Mouse (Mus musculus) heart, embryonic 10.5 days (tissue): ENCODE data around the gene Pcsk1n. TPM values are rescaled to one million over a fixed set of nuclear protein-coding genes. Genes with fewer than 3 reads are reported as not detected.

Experiments
- DNase-seq: peaks from one replicate; pipeline ENCODE4 v3.0.0-alpha.2; 2017; ENCODE audit warnings: low spot score
- H3K27ac ChIP-seq: fragments of 300-500 bp; sonication (generic); 2 replicates; pipeline ENCODE4 v1.5.1; 2016; ENCODE audit warnings: mild to moderate bottlenecking
- H3K27me3 ChIP-seq: fragments of 300-500 bp; sonication (generic); 2 replicates; pipeline ENCODE4 v1.6.1; 2016; ENCODE audit warnings: mild to moderate bottlenecking; ENCODE audit not compliant: poor library complexity, insufficient read depth, severe bottlenecking
- H3K36me3 ChIP-seq: fragments of 300-500 bp; sonication (generic); 2 replicates; pipeline ENCODE4 v1.6.1; 2016; ENCODE audit warnings: mild to moderate bottlenecking, moderate library complexity
- H3K4me1 ChIP-seq: fragments of 300-500 bp; sonication (generic); 2 replicates; pipeline ENCODE4 v1.6.1; 2016; ENCODE audit warnings: mild to moderate bottlenecking
- H3K4me3 ChIP-seq: fragments of 300-500 bp; sonication (generic); 2 replicates; pipeline ENCODE4 v1.5.1; 2016; ENCODE audit warnings: mild to moderate bottlenecking, moderate library complexity
- H3K9me3 ChIP-seq: fragments of 300-500 bp; sonication (generic); 2 replicates; pipeline ENCODE4 v1.6.1; 2016; ENCODE audit warnings: mild to moderate bottlenecking, moderate library complexity
- WGBS: fragments of 180-500 bp; shearing (Covaris S2); methylation state at CpG from one replicate; pipeline ENCODE4 v1.1.7; 2016; 5-methylcytosine and 5-hydroxymethylcytosine counted together
- polyA plus RNA-seq: library from polyadenylated mRNA; unstranded; fragments of >200 nt; fragmentation: Nextera tagmentation; extraction: Ambion mirVana; gene quantifications from 2 replicates; pipeline ENCODE4 v1.2.1, GENCODE M21; 2016

Gene Pcsk1n
- polyA plus RNA-seq, 1 experiment from 2014 or later: 0.60 TPM

- DNase-seq: no peak
- Histone ChIP-seq H3K9me3 (no peaks in the 10 kb centered on the region), H3K27me3 (no peaks in the 10 kb centered on the region), H3K27ac (no peak overlapping the region), H3K4me3 (no peak overlapping the region), H3K4me1 (no peaks in the 10 kb centered on the region), H3K36me3 (no peaks in the 10 kb centered on the region)
- 88% methylated on average over 9 of the region's 9 CpGs for WGBS
Observed at GRCm38 (mm10) chrX:7958868-7959267, 39.2 kb downstream of the Pcsk1n start.

GRCm38 (mm10) chrX:7963829-7964626 lies 44.4 kb downstream of the Pcsk1n start:
- H3K4me3 ChIP-seq: no peak overlapping the region
- H3K27me3 ChIP-seq: no peaks in the 10 kb centered on the region
- H3K9me3 ChIP-seq: no peaks in the 10 kb centered on the region
- H3K4me1 ChIP-seq: no peaks in the 10 kb centered on the region
- DNase-seq: no peak
- H3K27ac ChIP-seq: no peak overlapping the region
- no peaks in the 10 kb centered on the region for H3K36me3 ChIP-seq
- 63% methylated on average over 7 of the region's 7 CpGs for WGBS

- H3K9me3 ChIP-seq: no peaks in the 10 kb centered on the region
- no peaks in the 10 kb centered on the region for H3K36me3 ChIP-seq
- 35% methylated on average over 4 of the region's 4 CpGs for WGBS
- H3K27ac ChIP-seq: no peak overlapping the region; the same call in 1 of the 2 replicates
- peak overlapping the region; percentile 36 for H3K4me3 ChIP-seq
- H3K27me3 ChIP-seq: no peaks in the 10 kb centered on the region
- DNase-seq: no peak
- H3K4me1 ChIP-seq: no peaks in the 10 kb centered on the region
Observed at GRCm38 (mm10) chrX:7966161-7966560, 46.5 kb downstream of the Pcsk1n start.

- H3K9me3 ChIP-seq: no peaks in the 10 kb centered on the region
- 65% methylated on average over 7 of the region's 9 CpGs for WGBS
- H3K4me3 ChIP-seq: no peak overlapping the region
- H3K4me1 ChIP-seq: no peaks in the 10 kb centered on the region
- no peaks in the 10 kb centered on the region for H3K36me3 ChIP-seq
- no peak overlapping the region for H3K27ac ChIP-seq
- DNase-seq: peak; percentile 86
- no peaks in the 10 kb centered on the region for H3K27me3 ChIP-seq
Observed at GRCm38 (mm10) chrX:7967596-7968201, 48.1 kb downstream of the Pcsk1n start.

GRCm38 (mm10) chrX:7968226-7968625 lies 48.6 kb downstream of the Pcsk1n start:
- no peak for DNase-seq
- H3K4me3 ChIP-seq: 0 out of 2 replicates have a peak overlapping the region, but pooled peaks have one; percentile 12
- 50% methylated on average over 8 of the region's 8 CpGs for WGBS

GRCm38 (mm10) chrX:7968899-7969298 lies 49.3 kb downstream of the Pcsk1n start:
- H3K4me3 ChIP-seq: no peak overlapping the region
- H3K27ac ChIP-seq: no peak overlapping the region
- no peaks in the 10 kb centered on the region for H3K36me3 ChIP-seq
- H3K27me3 ChIP-seq: no peaks in the 10 kb centered on the region
- H3K4me1 ChIP-seq: no peaks in the 10 kb centered on the region
- H3K9me3 ChIP-seq: no peaks in the 10 kb centered on the region
- DNase-seq: no peak
- WGBS: 78% methylated on average over 3 of the region's 3 CpGs

More at GRCm38 (mm10) chrX:7968226-7968625, 48.6 kb downstream of the Pcsk1n start:
- no peak overlapping the region for H3K27ac ChIP-seq
- no peaks in the 10 kb centered on the region for H3K4me1 ChIP-seq
- H3K27me3 ChIP-seq: no peaks in the 10 kb centered on the region
- no peaks in the 10 kb centered on the region for H3K9me3 ChIP-seq
- no peaks in the 10 kb centered on the region for H3K36me3 ChIP-seq

- H3K9me3 ChIP-seq: no peaks in the 10 kb centered on the region
- 54% methylated on average over 4 of the region's 4 CpGs for WGBS
- H3K4me3 ChIP-seq: no peak overlapping the region
- no peaks in the 10 kb centered on the region for H3K36me3 ChIP-seq
- no peaks in the 10 kb centered on the region for H3K27me3 ChIP-seq
- peak; percentile 82 for DNase-seq
- no peaks in the 10 kb centered on the region for H3K4me1 ChIP-seq
- no peak overlapping the region for H3K27ac ChIP-seq
Observed at GRCm38 (mm10) chrX:7971292-7971691, 51.7 kb downstream of the Pcsk1n start.

Other genes with a start within 250 kb of the Pcsk1n start
- 147 and 155 TPM in 2 replicates for gene Plp2, start 248.4 kb upstream of the Pcsk1n start, polyA plus RNA-seq
- gene Magix, start 238.6 kb upstream of the Pcsk1n start, polyA plus RNA-seq: 0.05 and 0.06 TPM in 2 replicates
- gene Gpkow, start 222.7 kb upstream of the Pcsk1n start, polyA plus RNA-seq: 38.1 and 38.5 TPM in 2 replicates
- 21.0 and 21.5 TPM in 2 replicates for gene Wdr45, start 205.5 kb upstream of the Pcsk1n start, polyA plus RNA-seq
- gene Gm45208, start 197.6 kb upstream of the Pcsk1n start, polyA plus RNA-seq: 0.39 TPM in 1 of 2 replicates, not detected in the other
- 47.7 and 61.2 TPM in 2 replicates for gene Praf2, start 191.4 kb upstream of the Pcsk1n start, polyA plus RNA-seq
- gene Ccdc120, start 168.9 kb upstream of the Pcsk1n start, polyA plus RNA-seq: 8.6 and 11.7 TPM in 2 replicates
- gene Tfe3, start 157.3 kb upstream of the Pcsk1n start, polyA plus RNA-seq: 22.7 and 23.2 TPM in 2 replicates
- gene Gripap1, start 130.1 kb upstream of the Pcsk1n start, polyA plus RNA-seq: 35.4 and 37.6 TPM in 2 replicates
- gene Kcnd1, start 97.5 kb upstream of the Pcsk1n start, polyA plus RNA-seq: 1.1 and 1.4 TPM in 2 replicates
- 33.0 and 43.8 TPM in 2 replicates for gene Otud5, start 78.5 kb upstream of the Pcsk1n start, polyA plus RNA-seq
- 7.0 and 7.8 TPM in 2 replicates for gene Pim2, start 41.6 kb upstream of the Pcsk1n start, polyA plus RNA-seq
- 32.2 and 33.5 TPM in 2 replicates for gene Slc35a2, start 35.8 kb upstream of the Pcsk1n start, polyA plus RNA-seq
- 80.4 and 107 TPM in 2 replicates for gene Pqbp1, start 20.6 kb upstream of the Pcsk1n start, polyA plus RNA-seq
- 140 and 156 TPM in 2 replicates for gene Timm17b, start 20.5 kb upstream of the Pcsk1n start, polyA plus RNA-seq
- not detected in 2 replicates for gene Gm10491, start 12.0 kb upstream of the Pcsk1n start, polyA plus RNA-seq
- 0.45 TPM in 1 of 2 replicates, not detected in the other for gene Gm10490, start 10.3 kb upstream of the Pcsk1n start, polyA plus RNA-seq
- not detected in 2 replicates for gene Eras, start 8.8 kb downstream of the Pcsk1n start, polyA plus RNA-seq
- 36.4 and 36.9 TPM in 2 replicates for gene Hdac6, start 28.1 kb downstream of the Pcsk1n start, polyA plus RNA-seq
- 18.0 and 20.2 TPM in 2 replicates for gene Gata1, start 58.2 kb downstream of the Pcsk1n start, polyA plus RNA-seq
- gene Glod5, start 98.7 kb downstream of the Pcsk1n start, polyA plus RNA-seq: not detected in 2 replicates
- gene Suv39h1, start 154.9 kb downstream of the Pcsk1n start, polyA plus RNA-seq: 64.2 and 71.7 TPM in 2 replicates
- 0.20 and 0.74 TPM in 2 replicates for gene Was, start 170.7 kb downstream of the Pcsk1n start, polyA plus RNA-seq
- 21.8 and 25.0 TPM in 2 replicates for gene Wdr13, start 213.1 kb downstream of the Pcsk1n start, polyA plus RNA-seq
- 342 and 398 TPM in 2 replicates for gene Rbm3, start 226.1 kb downstream of the Pcsk1n start, polyA plus RNA-seq